Mouse (Mus musculus) forebrain, postnatal 0 days (tissue): Measurements from ENCODE around the gene Tcf7l2. TPM values are rescaled to one million over a fixed set of nuclear protein-coding genes. Genes with fewer than 3 reads are reported as not detected.
A peak's percentile ranks its signal among the peaks of the same experiment; 100 is the strongest.

ENCODE experiments used
- ATAC-seq: fragments of 200-750 bp; cut with Nextera tagmentation; 2 replicates; pipeline ENCODE4 v1.8.0; 2017; ENCODE audit warnings: mild to moderate bottlenecking, moderate library complexity
- DNase-seq: peaks from one replicate; pipeline ENCODE4 v3.0.0-alpha.2; 2015
- H3K27ac ChIP-seq: fragments of 300-500 bp; sonication (generic); 2 replicates; pipeline ENCODE4 v1.5.1; 2014; ENCODE audit warnings: low read depth, mild to moderate bottlenecking, antibody characterized with exemption, low read length, moderate library complexity, mixed read lengths
- H3K27me3 ChIP-seq: fragments of 300-500 bp; sonication (generic); 2 replicates; pipeline ENCODE4 v1.6.1; 2014; ENCODE audit warnings: mild to moderate bottlenecking, low read length, mixed read lengths; ENCODE audit not compliant: insufficient read depth
- H3K36me3 ChIP-seq: fragments of 300-500 bp; sonication (generic); 2 replicates; pipeline ENCODE4 v1.6.1; 2014; ENCODE audit warnings: mild to moderate bottlenecking, moderate library complexity; ENCODE audit not compliant: insufficient read depth
- H3K4me1 ChIP-seq: fragments of 300-500 bp; sonication (generic); 2 replicates; pipeline ENCODE4 v1.6.1; 2014; ENCODE audit warnings: antibody characterized with exemption; ENCODE audit not compliant: insufficient read depth
- H3K4me2 ChIP-seq: fragments of 300-500 bp; sonication (generic); 2 replicates; pipeline ENCODE4 v1.6.1; 2014; ENCODE audit warnings: low read depth, mild to moderate bottlenecking, moderate library complexity
- H3K4me3 ChIP-seq: fragments of 300-500 bp; sonication (generic); 2 replicates; pipeline ENCODE4 v1.5.1; 2014; ENCODE audit warnings: low read depth, low read length, mixed read lengths
- H3K9ac ChIP-seq: fragments of 300-500 bp; sonication (generic); 2 replicates; pipeline ENCODE4 v1.6.1; 2014; ENCODE audit warnings: mild to moderate bottlenecking
- H3K9me3 ChIP-seq: fragments of 300-500 bp; sonication (generic); 2 replicates; pipeline ENCODE4 v1.6.1; 2016; ENCODE audit warnings: low read length
- CTCF ChIP-seq: sonication (generic); IDR thresholded peaks from 2 replicates; pipeline ENCODE4 v1.5.1; 2016; ENCODE audit warnings: antibody characterized with exemption, control low read depth, low read depth
- WGBS: fragments of 180-500 bp; shearing (Covaris S2); extraction: QIAGEN DNeasy Blood & Tissue Kit; methylation state at CpG from one replicate; pipeline ENCODE4 v1.1.7; 2014; 5-methylcytosine and 5-hydroxymethylcytosine counted together
- polyA plus RNA-seq: library from polyadenylated mRNA; unstranded; fragments of >200 nt; fragmentation: Nextera tagmentation; extraction: Ambion mirVana; gene quantifications from 2 replicates; pipeline ENCODE4 v1.2.1, GENCODE M21; 2015
- total RNA-seq: library from RNA; depleted of rRNA; stranded (reverse); fragments of >200 nt; gene quantifications from 2 replicates; pipeline ENCODE4 v1.2.3, GENCODE M21; 2014

Gene Tcf7l2
- total and polyA plus RNA-seq, 2 experiments from 2014 or later = 17.7 to 282 TPM

DNA sequence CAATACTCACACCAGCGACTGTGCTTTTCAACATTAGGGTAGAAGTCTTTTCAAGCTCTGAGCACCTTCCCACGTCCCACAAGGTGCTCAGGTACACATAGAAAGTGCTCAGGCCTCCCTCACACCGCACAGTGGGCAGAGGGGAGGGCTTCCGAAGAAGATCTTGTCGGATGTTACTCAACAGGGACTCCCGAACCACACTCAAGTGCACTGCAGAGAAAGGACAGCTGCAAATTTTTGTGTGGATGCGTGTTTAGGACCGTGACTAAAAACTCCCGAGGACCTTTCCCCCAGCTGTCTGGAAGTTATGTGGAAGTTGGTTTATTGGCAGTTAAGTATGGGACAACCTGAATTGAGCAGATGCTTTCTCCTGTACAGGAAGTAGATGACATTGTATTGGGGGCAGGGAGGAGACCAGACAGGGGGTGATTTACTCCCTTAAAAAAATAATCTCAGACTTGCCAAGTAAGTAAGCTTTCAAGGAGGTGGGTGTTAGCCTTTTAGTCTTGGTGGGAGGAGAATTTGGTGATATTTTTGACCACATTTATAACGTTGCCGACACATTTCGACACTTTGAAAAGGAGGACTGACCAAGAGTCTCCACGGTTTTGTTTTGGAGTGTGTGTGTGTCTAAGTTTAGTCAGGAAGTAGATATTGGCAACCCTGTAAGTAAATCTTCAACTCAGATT is 5.8 kb downstream of the Tcf7l2 start:
- Histone ChIP-seq H3K36me3 (no peaks in the 10 kb centered on the region), H3K27ac (no peak overlapping the region), H3K4me1 (peaks cover 12% of the 10 kb centered on the region; the same call in 1 of the 2 replicates), H3K4me2 (peak overlapping the region; percentile 17), H3K9me3 (no peaks in the 10 kb centered on the region), H3K4me3 (no peak overlapping the region), H3K9ac (no peak overlapping the region), H3K27me3 (peaks cover 21% of the 10 kb centered on the region; the same call in 1 of the 2 replicates)
- DNase-seq (peak; percentile 14), ATAC-seq (no peak)
- no peak for TF ChIP-seq CTCF
- WGBS = 30% methylated on average over 13 of the region's 13 CpGs

DNA sequence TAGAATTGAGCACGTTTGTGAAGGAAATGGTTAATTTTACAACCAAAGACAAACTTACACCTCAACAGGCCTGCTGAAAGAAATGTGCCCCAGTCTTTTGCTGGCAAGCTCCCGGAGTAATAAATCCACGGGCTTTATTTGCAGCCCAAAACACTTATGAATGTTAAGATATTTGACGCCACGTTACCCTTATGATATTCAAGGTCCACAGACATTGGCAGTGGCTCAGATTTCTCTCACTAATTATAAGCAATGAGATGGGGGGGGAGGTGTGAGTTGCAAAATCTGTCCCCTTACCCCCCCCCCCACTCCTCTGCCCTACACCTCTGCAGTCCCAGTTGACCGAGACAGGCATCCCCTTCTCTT is 6.3 kb downstream of the Tcf7l2 start:
- Histone ChIP-seq H3K9me3 (no peaks in the 10 kb centered on the region), H3K4me3 (no peak overlapping the region), H3K27me3 (peaks cover 21% of the 10 kb centered on the region; the same call in 1 of the 2 replicates), H3K36me3 (no peaks in the 10 kb centered on the region), H3K9ac (no peak overlapping the region), H3K4me2 (no peak overlapping the region), H3K27ac (no peak overlapping the region), H3K4me1 (peaks cover 14% of the 10 kb centered on the region; the same call in 1 of the 2 replicates)
- 15% methylated on average over 6 of the region's 6 CpGs for WGBS
- no peak for TF ChIP-seq CTCF
- ATAC-seq = no peak
- no peak for DNase-seq

GRCm38 (mm10) chr19:55748801-55749200 is 7.2 kb downstream of the Tcf7l2 start:
- no peak for TF ChIP-seq CTCF
- DNase-seq (peak; percentile 14), ATAC-seq (no peak)
- peaks cover 14% of the 10 kb centered on the region; the same call in 1 of the 2 replicates for H3K4me1 ChIP-seq
- H3K4me3 ChIP-seq = no peak overlapping the region
- H3K36me3 ChIP-seq = no peaks in the 10 kb centered on the region
- H3K9ac ChIP-seq = no peak overlapping the region
- no peak overlapping the region for H3K4me2 ChIP-seq
- peaks cover 21% of the 10 kb centered on the region; the same call in 1 of the 2 replicates for H3K27me3 ChIP-seq
- H3K27ac ChIP-seq = no peak overlapping the region
- 17% methylated on average over 6 of the region's 6 CpGs for WGBS
- H3K9me3 ChIP-seq = no peaks in the 10 kb centered on the region

DNA sequence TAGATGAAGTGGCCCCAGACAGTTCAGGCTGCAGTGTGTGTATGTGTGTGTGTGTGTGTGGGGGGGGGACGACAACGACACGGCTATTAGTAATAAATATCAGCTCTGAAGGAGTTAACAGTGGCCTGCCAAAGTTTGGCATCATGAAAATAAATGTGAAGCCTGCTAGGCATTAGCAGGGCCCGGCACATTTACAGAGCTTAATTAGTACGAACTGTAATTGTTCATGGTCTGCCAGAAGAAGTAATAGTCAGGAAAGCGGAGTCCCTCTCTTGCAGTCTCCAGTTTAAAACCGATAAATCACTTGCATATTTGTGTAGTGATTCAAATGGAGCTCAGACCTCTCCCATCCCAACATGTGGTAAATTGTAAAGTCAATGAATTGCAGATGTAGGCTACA is 7.9 kb downstream of the Tcf7l2 start:
- no peak overlapping the region for H3K9ac ChIP-seq
- H3K4me3 ChIP-seq = no peak overlapping the region
- H3K27me3 ChIP-seq = peaks cover 21% of the 10 kb centered on the region; the same call in 1 of the 2 replicates
- DNase-seq (peak; percentile 31), ATAC-seq (peak; percentile 16; the same call in 1 of the 2 replicates)
- no peak overlapping the region for H3K27ac ChIP-seq
- peaks cover 14% of the 10 kb centered on the region; the same call in 1 of the 2 replicates for H3K4me1 ChIP-seq
- no peaks in the 10 kb centered on the region for H3K9me3 ChIP-seq
- WGBS = 13% methylated on average over 7 of the region's 7 CpGs
- H3K36me3 ChIP-seq = no peaks in the 10 kb centered on the region
- H3K4me2 ChIP-seq = peak overlapping the region; percentile 29
- no peak for TF ChIP-seq CTCF

GRCm38 (mm10) chr19:55750048-55750447 is 8.4 kb downstream of the Tcf7l2 start:
- H3K36me3 ChIP-seq = no peaks in the 10 kb centered on the region
- H3K27me3 ChIP-seq = peaks cover 21% of the 10 kb centered on the region; the same call in 1 of the 2 replicates
- no peaks in the 10 kb centered on the region for H3K9me3 ChIP-seq
- ATAC-seq = no peak
- TF ChIP-seq CTCF = no peak
- 7% methylated on average over 13 of the region's 13 CpGs for WGBS
- H3K4me2 ChIP-seq = peak overlapping the region; percentile 29
- H3K9ac ChIP-seq = no peak overlapping the region
- H3K4me3 ChIP-seq = no peak overlapping the region
- H3K4me1 ChIP-seq = peaks cover 14% of the 10 kb centered on the region; the same call in 1 of the 2 replicates
- no peak overlapping the region for H3K27ac ChIP-seq
- DNase-seq = no peak

- Histone ChIP-seq H3K9me3 (no peaks in the 10 kb centered on the region), H3K9ac (no peak overlapping the region), H3K36me3 (no peaks in the 10 kb centered on the region), H3K4me1 (peaks cover 14% of the 10 kb centered on the region; the same call in 1 of the 2 replicates), H3K4me3 (no peak overlapping the region), H3K27me3 (peaks cover 21% of the 10 kb centered on the region; the same call in 1 of the 2 replicates), H3K27ac (no peak overlapping the region), H3K4me2 (peak overlapping the region; percentile 29)
- no peak for ATAC-seq
- peak; percentile 27 for DNase-seq
- TF ChIP-seq CTCF = no peak
- 17% methylated on average over 7 of the region's 7 CpGs for WGBS
Observed at GRCm38 (mm10) chr19:55750465-55750864, 8.8 kb downstream of the Tcf7l2 start.

DNA sequence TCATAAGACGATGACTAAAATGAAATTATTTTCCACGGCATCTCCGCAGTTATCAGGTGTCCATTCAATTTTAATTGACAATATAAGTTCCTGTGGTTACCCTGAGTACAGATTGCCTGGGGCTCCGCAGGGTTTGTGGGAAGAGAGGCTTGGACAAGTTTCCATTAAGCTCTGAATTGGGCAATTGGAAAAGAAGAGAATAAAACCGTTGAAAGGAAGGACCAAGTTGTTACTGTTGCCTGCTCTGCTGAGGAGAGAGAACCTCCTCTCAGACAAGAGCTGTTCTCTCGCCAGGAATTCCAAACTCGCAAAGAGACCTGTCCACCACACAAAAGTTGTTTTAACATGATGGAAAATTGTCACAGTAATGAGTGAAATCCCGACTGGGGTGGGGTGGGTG is 11.2 kb downstream of the Tcf7l2 start:
- Histone ChIP-seq H3K9ac (no peak overlapping the region), H3K4me1 (peaks cover 14% of the 10 kb centered on the region; the same call in 1 of the 2 replicates), H3K9me3 (no peaks in the 10 kb centered on the region), H3K27ac (no peak overlapping the region), H3K4me2 (no peak overlapping the region), H3K4me3 (no peak overlapping the region), H3K27me3 (peaks cover 7% of the 10 kb centered on the region; the same call in 1 of the 2 replicates), H3K36me3 (no peaks in the 10 kb centered on the region)
- ATAC-seq = no peak
- DNase-seq = no peak
- TF ChIP-seq CTCF = no peak
- WGBS = 15% methylated on average over 8 of the region's 8 CpGs
